Mouse (Mus musculus) 3T3-L1 (cell line): ENCODE results near the gene C030005K15Rik.
A peak's percentile ranks its signal among the peaks of the same experiment; 100 is the strongest.
"Not testable (repeated sequence)": the region's sequence is repeated elsewhere in the genome, so short reads cannot be mapped to it uniquely, and the experiment has no call there.

ENCODE experiments used
- DNase-seq: peaks from one replicate; pipeline ENCODE4 v3.0.0-alpha.2; 2015; ENCODE audit warnings: low read depth, low spot score

C030005K15Rik gene

DNA sequence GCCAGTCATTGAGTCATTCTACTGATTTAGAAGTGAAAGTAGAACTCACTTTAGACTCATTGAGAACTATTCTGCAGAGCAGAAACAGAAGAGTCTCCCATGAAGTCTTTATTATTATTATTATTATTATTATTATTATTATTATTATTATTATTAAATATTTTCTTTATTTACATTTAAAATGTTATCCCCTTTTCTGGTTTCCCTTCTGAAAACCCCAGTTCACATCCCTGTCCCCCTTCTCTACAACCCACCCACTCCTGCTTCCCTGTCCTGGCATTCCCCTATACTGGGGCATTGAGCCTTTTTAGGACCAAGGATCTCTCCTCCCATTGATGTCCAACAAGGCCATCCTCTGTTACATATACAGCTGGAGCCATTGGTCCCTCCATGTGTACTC is at the start of gene C030005K15Rik:
C030005K15Rik (minus strand) TSS at position 101 of the 400 bp plus-strand sequence.
- not testable (repeated sequence) for DNase-seq

DNA sequence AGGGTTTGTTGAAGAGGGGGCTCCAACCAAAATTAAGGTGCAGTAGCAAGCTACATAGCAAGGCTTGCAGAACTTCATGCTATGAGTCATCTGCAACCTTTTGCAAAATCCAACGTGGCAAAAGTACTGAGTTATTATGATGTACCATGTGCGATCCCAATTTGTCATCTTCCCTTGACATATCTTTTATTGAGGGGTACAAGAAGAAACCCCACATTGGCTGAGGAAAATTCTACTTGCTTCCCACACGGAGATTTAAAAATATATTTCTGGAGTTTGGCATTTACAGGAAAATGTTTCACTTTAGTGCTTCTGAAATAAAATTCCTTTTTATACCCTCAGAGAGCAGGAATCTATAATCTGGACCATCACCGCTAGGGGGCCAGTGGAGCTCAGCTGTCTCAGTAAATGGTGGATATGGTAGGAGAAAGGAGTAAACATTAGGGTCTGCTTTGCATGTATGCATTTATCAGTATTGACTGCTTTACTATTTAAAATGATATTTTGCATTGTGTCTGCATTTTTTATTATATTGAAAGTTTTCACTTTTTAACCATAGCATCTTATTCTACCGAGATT is 41.7 kb upstream of the C030005K15Rik start:
- peak; percentile 48 for DNase-seq

DNA sequence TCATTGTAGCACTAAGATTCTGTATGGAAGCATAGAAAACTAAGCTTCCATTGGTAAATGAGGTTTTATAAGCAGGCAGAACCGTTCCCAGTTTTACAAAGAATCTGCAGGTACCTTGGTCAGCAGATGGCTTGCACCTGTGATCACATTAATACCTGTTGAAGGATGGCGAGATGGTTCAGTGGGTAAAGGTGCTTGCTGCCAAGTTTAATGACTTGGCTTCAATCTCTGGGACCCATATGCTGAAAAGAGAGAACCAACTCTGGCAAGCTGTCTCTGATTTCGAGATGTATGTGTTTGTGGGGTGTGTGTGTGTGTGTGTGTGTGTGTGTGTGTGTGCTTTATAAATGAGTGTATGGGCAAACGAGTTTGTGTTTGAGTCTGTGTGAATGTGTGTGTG is 27.3 kb upstream of the C030005K15Rik start:
- no peak for DNase-seq

DNA sequence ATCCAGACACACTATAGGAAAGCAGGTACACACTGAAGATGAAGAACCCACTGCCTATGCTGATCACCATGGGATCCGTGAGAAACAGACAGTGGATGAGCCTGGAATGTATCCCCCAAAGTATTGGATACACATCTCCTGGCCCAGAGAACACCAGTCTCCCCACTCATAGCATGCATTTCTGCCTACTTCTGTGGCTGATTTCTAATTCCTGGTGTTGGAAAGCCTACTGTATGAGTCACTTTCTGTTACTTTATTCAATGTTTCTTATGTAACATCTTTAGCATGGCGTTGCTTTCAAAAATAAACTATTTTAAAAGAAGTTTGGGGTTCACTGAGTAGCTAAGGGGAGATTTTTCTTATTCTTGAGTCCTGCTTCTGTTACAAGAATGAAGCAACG is 20.7 kb upstream of the C030005K15Rik start:
- DNase-seq = peak; percentile 2

DNA sequence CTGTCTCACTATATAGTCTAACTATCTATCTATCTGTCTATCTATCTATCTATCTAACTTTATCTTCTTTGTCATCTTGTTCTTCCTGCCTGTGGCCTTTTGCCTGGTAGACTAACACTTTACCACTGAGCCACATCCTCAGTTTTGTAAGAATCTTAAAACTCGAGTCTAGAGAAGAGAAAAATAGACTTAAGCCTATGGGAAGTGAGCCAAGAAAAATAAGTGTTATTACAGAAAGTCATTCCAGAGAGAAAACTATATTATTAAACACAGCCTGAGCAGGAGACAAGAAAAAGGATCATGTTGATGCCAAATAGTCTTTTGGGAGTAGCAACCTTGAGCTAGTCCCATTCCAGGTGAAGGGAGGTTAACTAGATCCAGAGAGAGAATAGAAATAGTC is 626 bp downstream of the C030005K15Rik start:
- DNase-seq = peak; percentile 42

DNA sequence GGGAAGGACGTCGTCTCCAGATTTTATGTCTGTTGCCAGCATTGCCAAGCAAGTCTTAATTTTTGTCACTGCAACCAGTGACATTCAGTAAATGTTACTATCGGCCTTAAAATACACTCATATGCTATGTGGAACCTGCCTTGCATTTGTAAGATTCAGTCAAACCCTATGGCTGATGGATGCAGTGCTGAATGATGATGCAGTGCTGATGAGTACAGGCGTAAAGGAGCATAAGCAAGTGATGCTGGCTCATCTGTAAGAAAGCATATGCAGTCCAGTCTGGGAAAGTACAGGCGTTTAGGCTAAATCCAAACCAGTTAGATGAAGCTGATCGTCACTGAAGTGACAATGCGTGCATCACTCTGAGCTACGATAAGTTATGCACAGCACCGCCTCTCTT is 3.8 kb downstream of the C030005K15Rik start:
- DNase-seq = no peak

- DNase-seq = no peak
These were observed 5.9 kb downstream of the C030005K15Rik start for GRCm38 (mm10) chr10:97720625-97721024.

- no peak for DNase-seq
These were observed 8.5 kb downstream of the C030005K15Rik start for GRCm38 (mm10) chr10:97718021-97718420.

- DNase-seq = no peak
These were observed 9.3 kb downstream of the C030005K15Rik start for GRCm38 (mm10) chr10:97717233-97717632.

- no peak for DNase-seq
These were observed 11.2 kb downstream of the C030005K15Rik start for GRCm38 (mm10) chr10:97715289-97715906.

- DNase-seq = no peak
These were observed 12.0 kb downstream of the C030005K15Rik start for GRCm38 (mm10) chr10:97714584-97714983.

DNA sequence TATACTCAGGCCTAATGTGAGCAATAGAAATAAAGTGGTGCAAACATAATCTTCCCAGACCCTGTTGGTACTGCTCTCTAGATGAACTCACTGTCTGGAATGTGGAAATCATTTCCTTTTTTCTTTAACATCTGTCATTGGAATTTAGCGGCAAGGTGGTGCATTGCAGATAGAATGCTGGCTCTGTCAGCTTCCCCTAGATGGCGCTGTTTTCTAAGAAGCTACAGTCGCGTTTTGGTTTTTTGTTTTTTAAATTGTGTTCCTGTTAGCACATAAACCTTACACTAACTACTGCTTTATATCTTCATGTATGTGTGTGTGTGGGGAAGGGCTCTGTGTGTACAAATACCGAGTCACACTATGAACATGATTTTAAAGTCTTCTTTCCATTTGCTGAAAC is 13.9 kb downstream of the C030005K15Rik start:
- peak; percentile 87 for DNase-seq

- DNase-seq = peak; percentile 77
These were observed 22.0 kb downstream of the C030005K15Rik start for GRCm38 (mm10) chr10:97704562-97704961.

DNA sequence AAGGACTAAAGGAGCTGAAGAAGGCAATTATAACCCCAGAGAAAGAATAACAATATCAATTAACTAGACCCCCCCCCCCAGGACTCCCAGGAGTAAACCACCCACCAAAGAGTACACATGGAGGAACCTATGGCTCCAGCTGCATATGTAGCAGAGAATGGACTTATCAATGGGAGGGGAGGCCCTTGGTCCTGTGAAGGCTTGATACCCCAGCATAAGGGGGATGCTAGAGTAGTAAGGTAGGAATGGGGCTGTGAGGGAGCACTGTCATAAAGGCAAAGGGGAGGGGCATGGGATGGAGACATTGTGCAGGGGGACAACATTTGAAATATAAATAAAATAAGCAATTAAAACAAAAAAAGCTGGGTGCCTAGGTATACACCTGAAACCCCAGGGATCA is 24.2 kb downstream of the C030005K15Rik start:
- DNase-seq = no peak

- no peak for DNase-seq
These were observed 33.0 kb downstream of the C030005K15Rik start for GRCm38 (mm10) chr10:97693398-97694135.

DNA sequence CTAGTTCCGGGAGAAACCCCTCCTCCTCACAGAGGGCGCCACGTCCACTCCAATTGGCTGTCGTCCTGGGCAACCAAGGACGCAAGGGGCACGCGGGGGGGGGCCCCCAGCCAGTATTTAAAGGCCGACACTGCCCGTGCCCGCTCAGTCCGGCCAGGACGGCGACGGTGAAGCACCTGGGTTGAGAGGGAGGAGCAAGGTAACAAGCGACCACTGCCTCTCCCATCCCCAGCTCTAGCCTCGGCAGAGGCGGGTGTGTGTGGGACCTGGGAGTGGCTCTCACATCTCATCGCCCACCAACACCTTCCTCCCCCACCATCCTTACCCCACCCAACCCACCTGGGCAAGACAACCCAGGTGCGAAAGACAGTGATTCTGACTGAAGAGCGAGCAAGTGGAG is 33.6 kb downstream of the C030005K15Rik start, which contains the start of gene Ccer1:
Ccer1 (plus strand) TSS at position 147 of the 400 bp plus-strand sequence.
- DNase-seq = no peak

DNA sequence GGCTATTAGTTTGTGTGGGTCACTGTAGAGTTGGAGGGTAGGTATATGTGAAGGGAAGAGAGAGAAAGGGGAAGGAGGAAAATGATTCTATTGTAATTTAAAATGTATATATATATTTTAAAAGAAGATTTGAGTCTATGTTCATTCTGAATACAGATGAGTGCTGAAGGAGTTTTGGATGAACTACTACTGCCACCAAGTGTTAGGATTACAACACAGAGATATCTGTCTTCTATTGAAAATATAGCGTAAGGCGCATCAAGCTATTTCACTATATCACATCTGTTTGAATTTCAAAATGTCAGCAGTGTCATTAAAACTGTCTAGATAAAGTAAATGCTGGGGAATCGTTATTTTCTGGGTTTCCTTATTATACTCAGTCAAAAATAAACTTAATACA is 37.1 kb downstream of the C030005K15Rik start:
- DNase-seq = peak; percentile 56

GRCm38 (mm10) chr10:97687198-97687597 is 39.4 kb downstream of the C030005K15Rik start:
- DNase-seq = no peak

DNA sequence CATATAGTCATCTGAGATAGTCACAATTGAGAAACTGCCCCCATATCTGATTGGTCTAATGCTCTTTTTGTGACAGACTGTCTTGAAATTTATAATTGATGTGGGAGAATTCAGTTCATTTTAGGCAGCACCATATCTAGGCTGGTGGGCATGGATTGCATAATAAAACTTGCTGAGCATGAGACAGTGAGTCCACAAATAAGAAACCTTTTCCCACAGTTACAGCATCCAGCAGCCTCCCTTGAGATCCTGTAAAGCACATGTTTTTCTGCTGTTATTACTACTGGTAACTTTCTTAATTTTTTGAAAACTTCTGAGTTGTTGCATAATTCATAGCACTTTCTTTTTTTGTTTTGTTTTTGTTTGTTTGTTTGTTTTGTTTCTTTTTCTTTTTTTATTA is 43.6 kb downstream of the C030005K15Rik start:
- no peak for DNase-seq
